Mouse (Mus musculus): ENCODE measurements around the gene 1700003H04Rik. TPM values are rescaled to one million over a fixed set of nuclear protein-coding genes. Genes with fewer than 3 reads are reported as not detected.
A peak's percentile ranks its signal among the peaks of the same experiment; 100 is the strongest.

1700003H04Rik gene
- polyA plus RNA-seq, 1 experiment from 2014 or later, result not detected

DNA sequence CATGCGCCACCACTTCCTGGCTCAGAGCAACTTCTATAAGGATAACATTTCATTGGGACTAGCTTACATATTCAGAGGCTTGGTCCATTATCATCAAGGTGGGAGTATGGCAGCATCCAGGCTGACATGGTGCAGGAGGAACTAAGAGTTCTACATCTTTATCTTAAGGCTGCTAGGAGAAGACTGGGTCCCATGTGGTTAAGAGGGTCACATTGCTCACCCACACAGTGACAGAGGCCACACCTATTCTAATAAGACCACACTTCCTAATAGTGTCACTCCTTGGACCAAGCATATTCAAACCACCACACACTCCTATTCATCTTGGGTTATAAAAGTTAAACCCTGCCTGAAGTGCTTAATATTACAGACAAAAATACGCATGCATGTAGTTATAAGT lies 23.6 kb downstream of the 1700003H04Rik start:
- 94% methylated on average over 2 of the region's 2 CpGs for WGBS

DNA sequence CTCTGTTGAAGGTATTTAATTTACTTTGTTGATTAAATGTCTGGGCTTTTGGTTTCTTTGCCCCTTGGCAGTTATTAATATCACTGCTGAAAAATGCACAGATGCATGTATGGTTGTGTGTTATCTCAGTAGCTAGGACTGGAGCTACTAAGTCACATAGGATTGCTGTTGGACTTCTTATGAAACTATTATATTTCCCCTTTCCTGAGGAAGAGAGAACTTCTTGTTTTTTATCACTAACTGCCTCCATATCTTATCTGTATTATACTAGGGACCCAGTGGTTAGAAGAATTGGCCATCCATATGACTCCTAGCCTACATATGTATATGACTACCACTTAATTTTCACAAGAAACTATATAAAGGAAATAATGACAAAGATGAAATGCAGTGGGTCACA lies 24.9 kb downstream of the 1700003H04Rik start:
- no peak overlapping the region for H3K4me2 ChIP-seq (ENCODE audit: low read length)
- no peaks in the 10 kb centered on the region for H3K9me3 ChIP-seq (ENCODE audit: control insufficient read depth, low read length)
- H3K4me3 ChIP-seq (replicated peaks; ENCODE audit: low read depth, low read length), result no peak overlapping the region
- H3K27ac ChIP-seq (replicated peaks; ENCODE audit: low read depth, low read length), result no peak overlapping the region
- no peaks in the 10 kb centered on the region for H3K27me3 ChIP-seq (ENCODE audit: control insufficient read depth, insufficient read depth, low read length)
- no peaks in the 10 kb centered on the region for H3K4me1 ChIP-seq (ENCODE audit: control insufficient read depth, insufficient read depth, low read length)
- ATAC-seq (ENCODE audit: low FRiP score, low TSS enrichment), result no peak
- no peaks in the 10 kb centered on the region for H3K36me3 ChIP-seq (ENCODE audit: control insufficient read depth, insufficient read depth, low read length)
- no peak overlapping the region for H3K9ac ChIP-seq (replicated peaks; ENCODE audit: low read length)
- DNase-seq, result no peak

More for the DNA sequence above, 23.6 kb downstream of the 1700003H04Rik start:
- Histone ChIP-seq H3K36me3 (ENCODE audit: control insufficient read depth, insufficient read depth, low read length) (no peaks in the 10 kb centered on the region), H3K4me1 (ENCODE audit: control insufficient read depth, insufficient read depth, low read length) (no peaks in the 10 kb centered on the region), H3K27me3 (ENCODE audit: control insufficient read depth, insufficient read depth, low read length) (no peaks in the 10 kb centered on the region), H3K9me3 (ENCODE audit: control insufficient read depth, low read length) (no peaks in the 10 kb centered on the region), H3K27ac (replicated peaks; ENCODE audit: low read depth, low read length) (no peak overlapping the region), H3K4me2 (ENCODE audit: low read length) (no peak overlapping the region), H3K4me3 (replicated peaks; ENCODE audit: low read depth, low read length) (no peak overlapping the region), H3K9ac (replicated peaks; ENCODE audit: low read length) (no peak overlapping the region)
- no peak for ATAC-seq (ENCODE audit: low FRiP score, low TSS enrichment)
- DNase-seq, result no peak

DNA sequence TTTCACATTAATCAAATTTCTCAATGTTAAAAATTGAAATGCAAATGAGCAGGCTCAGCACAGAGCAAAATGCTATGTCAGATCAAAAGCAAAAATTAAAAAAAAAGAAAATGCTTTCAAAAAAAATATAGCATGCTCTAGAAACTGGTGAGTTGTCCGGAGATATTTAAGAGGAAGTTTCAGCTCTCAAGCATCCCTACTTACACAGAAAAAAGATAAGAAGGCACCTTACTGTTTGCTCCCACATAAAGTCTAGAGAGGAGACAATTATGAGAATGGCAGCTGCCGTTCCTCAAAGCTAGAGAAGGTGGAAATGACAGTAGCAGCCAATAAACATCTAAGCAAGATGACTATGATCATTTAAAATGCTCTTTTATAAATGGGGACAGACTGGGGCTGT lies 25.8 kb downstream of the 1700003H04Rik start:
- DNase-seq (no peak), ATAC-seq (ENCODE audit: low FRiP score, low TSS enrichment) (no peak)
- Histone ChIP-seq H3K4me3 (replicated peaks; ENCODE audit: low read depth, low read length) (no peak overlapping the region), H3K27me3 (ENCODE audit: control insufficient read depth, insufficient read depth, low read length) (no peaks in the 10 kb centered on the region), H3K9ac (replicated peaks; ENCODE audit: low read length) (no peak overlapping the region), H3K4me2 (ENCODE audit: low read length) (no peak overlapping the region), H3K4me1 (ENCODE audit: control insufficient read depth, insufficient read depth, low read length) (no peaks in the 10 kb centered on the region), H3K9me3 (ENCODE audit: control insufficient read depth, low read length) (no peaks in the 10 kb centered on the region), H3K27ac (replicated peaks; ENCODE audit: low read depth, low read length) (no peak overlapping the region), H3K36me3 (ENCODE audit: control insufficient read depth, insufficient read depth, low read length) (no peaks in the 10 kb centered on the region)
- 79% methylated on average over 2 of the region's 2 CpGs for WGBS

DNA sequence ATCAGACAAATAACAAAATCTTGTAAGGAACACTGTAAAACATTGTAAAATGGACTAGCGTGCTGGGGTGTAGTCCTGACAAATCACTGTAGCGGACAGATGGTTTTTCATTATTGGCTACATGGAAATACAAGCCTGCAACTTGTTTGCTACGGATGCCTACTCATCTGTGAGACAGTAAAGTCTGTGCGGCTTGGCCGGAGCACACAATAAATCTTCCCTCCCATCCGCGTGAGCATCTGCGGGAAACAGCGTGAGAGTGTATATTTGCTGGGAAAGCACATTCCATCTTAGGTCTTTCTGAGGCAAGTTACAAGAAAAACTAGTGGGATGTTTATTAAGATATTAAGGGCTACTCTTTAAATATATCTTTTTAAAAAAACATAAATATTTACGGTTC lies 32.0 kb downstream of the 1700003H04Rik start:
- WGBS, result 93% methylated on average over 10 of the region's 10 CpGs
- Histone ChIP-seq H3K36me3 (ENCODE audit: control insufficient read depth, insufficient read depth, low read length) (no peaks in the 10 kb centered on the region), H3K4me3 (replicated peaks; ENCODE audit: low read depth, low read length) (no peak overlapping the region), H3K27ac (replicated peaks; ENCODE audit: low read depth, low read length) (no peak overlapping the region), H3K9ac (replicated peaks; ENCODE audit: low read length) (no peak overlapping the region), H3K4me1 (ENCODE audit: control insufficient read depth, insufficient read depth, low read length) (no peaks in the 10 kb centered on the region), H3K4me2 (ENCODE audit: low read length) (no peak overlapping the region), H3K27me3 (ENCODE audit: control insufficient read depth, insufficient read depth, low read length) (no peaks in the 10 kb centered on the region), H3K9me3 (ENCODE audit: control insufficient read depth, low read length) (no peaks in the 10 kb centered on the region)
- DNase-seq (peak; percentile 2), ATAC-seq (ENCODE audit: low FRiP score, low TSS enrichment) (no peak)

DNA sequence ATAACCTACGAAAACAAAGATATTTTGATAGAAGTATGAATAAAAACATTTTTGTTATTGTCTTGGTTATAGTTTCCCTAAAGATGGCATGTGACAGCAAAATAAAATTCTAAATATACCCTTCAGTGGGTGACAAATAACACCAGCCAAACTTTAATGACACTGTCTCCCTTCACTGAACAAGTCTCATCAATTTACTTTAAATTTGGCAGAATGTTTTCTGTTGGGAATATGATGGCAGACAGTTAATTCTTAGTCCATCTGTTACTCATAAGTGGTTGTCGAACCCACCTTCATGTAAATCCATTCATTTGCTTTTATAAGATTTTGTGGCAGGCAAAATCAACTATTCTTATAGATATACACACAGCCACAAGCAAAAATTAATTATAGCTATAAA lies 42.6 kb downstream of the 1700003H04Rik start:
- Histone ChIP-seq H3K27ac (replicated peaks; ENCODE audit: low read depth, low read length) (no peak overlapping the region), H3K4me2 (ENCODE audit: low read length) (no peak overlapping the region), H3K36me3 (ENCODE audit: control insufficient read depth, insufficient read depth, low read length) (no peaks in the 10 kb centered on the region), H3K4me3 (replicated peaks; ENCODE audit: low read depth, low read length) (no peak overlapping the region), H3K9me3 (ENCODE audit: control insufficient read depth, low read length) (no peaks in the 10 kb centered on the region), H3K4me1 (ENCODE audit: control insufficient read depth, insufficient read depth, low read length) (no peaks in the 10 kb centered on the region), H3K27me3 (ENCODE audit: control insufficient read depth, insufficient read depth, low read length) (no peaks in the 10 kb centered on the region), H3K9ac (replicated peaks; ENCODE audit: low read length) (no peak overlapping the region)
- ATAC-seq (ENCODE audit: low FRiP score, low TSS enrichment), result no peak
- DNase-seq, result no peak
- WGBS, result 79% methylated on average over 2 of the region's 2 CpGs

DNA sequence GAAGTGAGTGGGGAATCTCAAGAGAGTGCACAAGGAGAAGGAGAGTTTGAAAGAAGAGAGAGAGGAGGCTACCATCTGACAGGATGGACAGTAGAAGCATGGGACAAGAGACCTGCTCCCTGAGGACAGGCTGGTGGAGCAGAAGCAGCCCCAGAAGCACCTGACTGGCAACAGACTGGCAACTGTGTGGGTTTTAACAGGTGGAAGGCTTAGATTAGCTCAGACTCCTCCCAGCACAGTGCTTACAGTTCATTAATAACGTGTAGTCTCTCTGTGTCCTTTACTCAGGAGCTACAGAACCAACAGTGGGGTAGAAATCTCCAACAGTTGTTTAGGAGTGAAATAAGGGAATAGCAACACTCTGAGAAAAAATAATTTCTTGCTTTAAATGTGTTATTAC lies 44.3 kb downstream of the 1700003H04Rik start:
- H3K4me2 ChIP-seq (ENCODE audit: low read length), result no peak overlapping the region
- H3K27ac ChIP-seq (replicated peaks; ENCODE audit: low read depth, low read length), result no peak overlapping the region
- H3K36me3 ChIP-seq (ENCODE audit: control insufficient read depth, insufficient read depth, low read length), result no peaks in the 10 kb centered on the region
- DNase-seq, result no peak
- 56% methylated on average over 1 of the region's 1 CpGs for WGBS
- H3K4me1 ChIP-seq (ENCODE audit: control insufficient read depth, insufficient read depth, low read length), result no peaks in the 10 kb centered on the region
- ATAC-seq (ENCODE audit: low FRiP score, low TSS enrichment), result no peak
- H3K27me3 ChIP-seq (ENCODE audit: control insufficient read depth, insufficient read depth, low read length), result no peaks in the 10 kb centered on the region
- no peak overlapping the region for H3K9ac ChIP-seq (replicated peaks; ENCODE audit: low read length)
- no peaks in the 10 kb centered on the region for H3K9me3 ChIP-seq (ENCODE audit: control insufficient read depth, low read length)
- no peak overlapping the region for H3K4me3 ChIP-seq (replicated peaks; ENCODE audit: low read depth, low read length)

DNA sequence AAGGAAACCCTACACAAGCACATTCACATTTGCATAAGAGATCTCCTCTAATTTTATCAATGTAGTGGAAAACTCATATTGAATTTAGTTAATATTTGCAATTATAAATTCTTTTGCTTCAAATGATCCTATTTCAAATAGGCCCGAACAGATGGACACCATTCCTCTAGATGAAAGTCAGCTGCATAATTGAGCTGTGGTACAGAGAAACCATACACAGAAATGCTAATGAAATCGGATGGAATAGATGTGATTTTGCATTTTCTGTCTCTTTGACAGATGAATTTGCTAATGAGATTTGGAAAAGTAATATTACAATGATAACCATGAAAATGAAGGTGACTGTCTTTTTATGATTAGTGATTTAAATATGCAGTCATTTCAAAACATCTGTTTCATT lies 62.1 kb downstream of the 1700003H04Rik start:
- no peak overlapping the region for H3K9ac ChIP-seq (replicated peaks; ENCODE audit: low read length)
- H3K9me3 ChIP-seq (ENCODE audit: control insufficient read depth, low read length), result no peaks in the 10 kb centered on the region
- no peak overlapping the region for H3K27ac ChIP-seq (replicated peaks; ENCODE audit: low read depth, low read length)
- H3K36me3 ChIP-seq (ENCODE audit: control insufficient read depth, insufficient read depth, low read length), result no peaks in the 10 kb centered on the region
- peak; percentile 11 for DNase-seq
- no peak overlapping the region for H3K4me3 ChIP-seq (replicated peaks; ENCODE audit: low read depth, low read length)
- H3K4me1 ChIP-seq (ENCODE audit: control insufficient read depth, insufficient read depth, low read length), result no peaks in the 10 kb centered on the region
- no peak overlapping the region for H3K4me2 ChIP-seq (ENCODE audit: low read length)
- H3K27me3 ChIP-seq (ENCODE audit: control insufficient read depth, insufficient read depth, low read length), result no peaks in the 10 kb centered on the region
- no peak; the same call in 1 of the 2 replicates for ATAC-seq (ENCODE audit: low FRiP score, low TSS enrichment)
- WGBS, result 60% methylated on average over 2 of the region's 2 CpGs

Other genes with a start within 250 kb of the 1700003H04Rik start
- gene 1700006A11Rik, start 155.1 kb downstream of the 1700003H04Rik start, polyA plus RNA-seq (2014; fragmentation: Nextera tagmentation; extraction: Ambion mirVana), result not detected in 2 replicates